ENCODE assay signal across 9 mouse cellular contexts in genomic region chr17:15993361-15994287, GRCm38 (mm10).
A peak's percentile ranks its signal among the peaks of the same experiment; 100 is the strongest.
DNase-seq lines count a peak whose midpoint lies in the region; ATAC-seq lines count a peak whose summit lies in the region.
"Had no signal": no experiment of that assay in that cellular context is flagged by ENCODE, and none has a peak within 500 bp of the region (broad histone marks: within the 10 kb centered on the region; RNA-seq: fewer than 3 reads in every experiment).

No protein-coding gene starts in this region.

- peaks cover 4% of the 10 kb centered on the region; the same call in 1 of the 2 replicates for H3K9me3 ChIP-seq in forebrain, embryonic 13.5 days (replicated peaks)
- H3K9me3 ChIP-seq in hindbrain, embryonic 14.5 days (ENCODE audit: control insufficient read depth, low read length) = 0 out of 2 replicates have a peak, but pooled peaks cover 5% of the 10 kb centered on the region
- no peaks in the 10 kb centered on the region for H3K9me3 ChIP-seq in limb, embryonic 10.5 days (replicated peaks)
- peaks cover 4% of the 10 kb centered on the region for H3K9me3 ChIP-seq in midbrain, embryonic 14.5 days (ENCODE audit: control insufficient read depth, low read length)
- H3K9me3 ChIP-seq: liver, embryonic 15.5 days had no signal

- H3K36me3 ChIP-seq in forebrain, embryonic 13.5 days (ENCODE audit: poor library complexity, severe bottlenecking) = no peaks in the 10 kb centered on the region
- H3K36me3 ChIP-seq in hindbrain, embryonic 14.5 days (replicated peaks; ENCODE audit: control insufficient read depth, insufficient read depth) = no peaks in the 10 kb centered on the region
- no peaks in the 10 kb centered on the region for H3K36me3 ChIP-seq in limb, embryonic 10.5 days
- no peaks in the 10 kb centered on the region for H3K36me3 ChIP-seq in midbrain, embryonic 14.5 days (ENCODE audit: control insufficient read depth, insufficient read depth, low read length)
- H3K36me3 ChIP-seq: liver, embryonic 15.5 days had no signal

- ATAC-seq in forebrain, embryonic 13.5 days = peak; percentile 81
- ATAC-seq in hindbrain, embryonic 14.5 days (ENCODE audit: low FRiP score) = peak; percentile 85
- ATAC-seq in midbrain, embryonic 14.5 days (ENCODE audit: low FRiP score, low TSS enrichment) = peak; percentile 65

- H3K4me3 ChIP-seq in forebrain, embryonic 13.5 days = no peak overlapping the region
- no peak overlapping the region for H3K4me3 ChIP-seq in hindbrain, embryonic 14.5 days (replicated peaks; ENCODE audit: low read length)
- no peak overlapping the region for H3K4me3 ChIP-seq in limb, embryonic 10.5 days
- H3K4me3 ChIP-seq in midbrain, embryonic 14.5 days (replicated peaks; ENCODE audit: low read depth, low read length) = no peak overlapping the region
- H3K4me3 ChIP-seq: liver, embryonic 15.5 days had no signal

- H3K27me3 ChIP-seq in forebrain, embryonic 13.5 days = no peaks in the 10 kb centered on the region
- no peaks in the 10 kb centered on the region for H3K27me3 ChIP-seq in hindbrain, embryonic 14.5 days (ENCODE audit: control insufficient read depth, insufficient read depth, low read length)
- no peaks in the 10 kb centered on the region for H3K27me3 ChIP-seq in limb, embryonic 10.5 days (ENCODE audit: low read depth, poor library complexity, severe bottlenecking)
- H3K27me3 ChIP-seq in midbrain, embryonic 14.5 days (ENCODE audit: control insufficient read depth, insufficient read depth, low read length) = no peaks in the 10 kb centered on the region
- H3K27me3 ChIP-seq: liver, embryonic 15.5 days had no signal

- peak overlapping the region; percentile 45; the same call in 1 of the 2 replicates for H3K9ac ChIP-seq in forebrain, embryonic 13.5 days
- no peak overlapping the region; the same call in 1 of the 2 replicates for H3K9ac ChIP-seq in hindbrain, embryonic 14.5 days
- no peak overlapping the region for H3K9ac ChIP-seq in midbrain, embryonic 14.5 days (replicated peaks; ENCODE audit: low read length)
- H3K9ac ChIP-seq: liver, embryonic 15.5 days had no signal

- H3K4me2 ChIP-seq in forebrain, embryonic 13.5 days = peak overlapping the region; percentile 16; the same call in 1 of the 2 replicates
- H3K4me2 ChIP-seq in hindbrain, embryonic 14.5 days (replicated peaks) = no peak overlapping the region
- 0 out of 2 replicates have a peak overlapping the region, but pooled peaks have one; percentile 22 for H3K4me2 ChIP-seq in midbrain, embryonic 14.5 days (ENCODE audit: low read length)
- H3K4me2 ChIP-seq: liver, embryonic 15.5 days had no signal

- H3K27ac ChIP-seq in forebrain, embryonic 13.5 days = peak overlapping the region; percentile 86
- H3K27ac ChIP-seq in hindbrain, embryonic 14.5 days = peak overlapping the region; percentile 86
- H3K27ac ChIP-seq in limb, embryonic 10.5 days = peak overlapping the region; percentile 56; the same call in 1 of the 2 replicates
- H3K27ac ChIP-seq in midbrain, embryonic 14.5 days (replicated peaks; ENCODE audit: low read depth, low read length) = peak overlapping the region; percentile 78
- H3K27ac ChIP-seq: liver, embryonic 15.5 days had no signal

- DNase-seq in right cerebral cortex, adult 18-20 months = peak; percentile 10
- DNase-seq in right cerebral cortex, postnatal 14 days = no peak
- peak; percentile 66 for DNase-seq in hindbrain, embryonic 14.5 days (ENCODE audit: low spot score)
- DNase-seq in limb, embryonic 10.5 days (ENCODE audit: low spot score) = no peak
- peak; percentile 72 for DNase-seq in midbrain, embryonic 14.5 days
- DNase-seq in thymus, postnatal 14 days = no peak
- no peak for DNase-seq in spleen, adult 12 weeks (ENCODE audit: low spot score)

- H3K4me1 ChIP-seq in forebrain, embryonic 13.5 days = peaks cover 48% of the 10 kb centered on the region
- peaks cover 31% of the 10 kb centered on the region for H3K4me1 ChIP-seq in hindbrain, embryonic 14.5 days (replicated peaks; ENCODE audit: control insufficient read depth, insufficient read depth, low read length)
- peaks cover 10% of the 10 kb centered on the region for H3K4me1 ChIP-seq in limb, embryonic 10.5 days
- peaks cover 21% of the 10 kb centered on the region for H3K4me1 ChIP-seq in midbrain, embryonic 14.5 days (ENCODE audit: control insufficient read depth, insufficient read depth, low read length)
- H3K4me1 ChIP-seq: liver, embryonic 15.5 days had no signal

- 5% methylated on average over 7 of the region's 7 CpGs for WGBS in forebrain, embryonic 13.5 days
- 15% methylated on average over 7 of the region's 7 CpGs for WGBS in hindbrain, embryonic 14.5 days
- WGBS in limb, embryonic 10.5 days = 51% methylated on average over 7 of the region's 7 CpGs
- WGBS in midbrain, embryonic 14.5 days = 12% methylated on average over 7 of the region's 7 CpGs

Comparison
In these comparisons a context has a peak if more than half of its experiments do, and no peak if none do; other contexts are left out.
1. DNase-seq: peak in right cerebral cortex, adult 18-20 months (single experiment), hindbrain, embryonic 14.5 days (single experiment) and midbrain, embryonic 14.5 days (single experiment); none in right cerebral cortex, postnatal 14 days (single experiment), limb, embryonic 10.5 days (single experiment), thymus, postnatal 14 days (single experiment) and spleen, adult 12 weeks (single experiment).
2. Peak in every context shown above with its lines, with median percentiles within 50 percentile points of each other: ATAC-seq and H3K27ac ChIP-seq.